Mouse (Mus musculus) megakaryocyte, embryonic 14.5 days (primary cell): ENCODE results near the gene Kdm7a.

Experiments
- FLI1 ChIP-seq: IDR thresholded peaks from 2 replicates; pipeline ENCODE4 v1.6.1; 2012; ENCODE audit warnings: low read length, inconsistent platforms, mixed read lengths
- GATA1 ChIP-seq: IDR thresholded peaks from 3 replicates; pipeline ENCODE4 v1.6.1; 2012; ENCODE audit warnings: mixed read lengths, low read length, inconsistent platforms, borderline replicate concordance

DNA sequence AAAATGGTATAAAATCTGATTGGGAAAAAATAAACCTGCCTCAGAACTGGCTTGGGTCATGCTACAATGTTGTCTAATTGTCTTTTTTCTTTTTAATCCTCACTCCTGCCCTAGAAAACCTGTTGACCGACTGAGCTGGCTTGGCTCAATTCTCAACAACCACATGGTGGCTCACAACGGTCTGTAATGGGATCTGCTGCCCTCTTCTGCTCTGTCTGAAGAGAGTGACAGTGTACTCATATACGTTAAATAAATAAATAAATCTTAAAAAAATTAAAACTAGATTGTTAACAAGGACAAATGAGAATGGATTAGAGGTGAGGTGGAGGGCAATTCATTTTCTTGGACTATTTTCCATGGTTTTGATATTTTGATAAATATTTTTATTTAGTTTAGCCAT, 85.9 kb downstream of the Kdm7a start:
- TF ChIP-seq GATA1 (no peak), FLI1 (no peak)
